Mouse (Mus musculus): ENCODE measurements around the gene Atg2a.
"Not testable (repeated sequence)": the region's sequence is repeated elsewhere in the genome, so short reads cannot be mapped to it uniquely, and the experiment has no call there.

The Atg2a gene

GRCm38 (mm10) chr19:6276426-6277421, 35.3 kb downstream of the Atg2a start, which contains the start of gene Ehd1:
Gene Ehd1 (plus strand): TSS chr19:6276725.
- peak; percentile 99 for DNase-seq

- peak; percentile 93 for DNase-seq
These were observed 36.4 kb downstream of the Atg2a start for GRCm38 (mm10) chr19:6277661-6278438.

- DNase-seq: no peak
These were observed 37.1 kb downstream of the Atg2a start for GRCm38 (mm10) chr19:6278439-6279073.

DNA sequence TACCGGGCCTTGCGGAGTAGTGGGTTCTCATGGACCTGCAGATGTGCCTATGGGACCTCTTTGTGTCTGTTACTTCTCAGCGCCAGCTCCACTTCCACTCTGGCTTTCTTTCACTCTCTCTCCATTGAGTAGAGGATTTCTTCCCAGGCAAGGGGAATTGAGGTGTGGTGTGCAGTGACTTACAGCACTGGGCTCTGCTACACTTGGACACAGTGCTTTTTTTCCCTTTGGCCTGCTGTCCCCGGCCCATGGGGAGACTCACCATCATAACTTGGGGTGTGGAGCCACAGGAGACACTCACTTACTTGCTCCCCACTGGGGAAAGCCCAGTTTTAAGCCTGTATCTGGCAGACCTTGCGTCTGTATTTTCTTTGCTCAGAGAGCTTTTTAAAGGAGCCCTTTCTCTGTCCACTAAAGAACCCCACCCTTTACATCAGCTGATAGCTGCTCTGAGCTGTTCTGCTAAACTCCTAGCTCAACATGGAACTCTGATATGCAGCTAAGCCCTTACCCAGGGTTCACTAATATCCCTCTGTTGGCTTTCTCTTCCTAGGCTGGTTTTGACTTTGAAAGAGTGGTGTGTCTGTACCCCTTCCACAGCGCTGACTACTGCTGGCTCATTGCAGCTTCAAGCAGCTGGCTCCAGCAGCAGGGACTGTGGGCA, 38.1 kb downstream of the Atg2a start:
- no peak for DNase-seq

- peak; percentile 69 for DNase-seq
These were observed 39.1 kb downstream of the Atg2a start for GRCm38 (mm10) chr19:6280554-6280953.

DNA sequence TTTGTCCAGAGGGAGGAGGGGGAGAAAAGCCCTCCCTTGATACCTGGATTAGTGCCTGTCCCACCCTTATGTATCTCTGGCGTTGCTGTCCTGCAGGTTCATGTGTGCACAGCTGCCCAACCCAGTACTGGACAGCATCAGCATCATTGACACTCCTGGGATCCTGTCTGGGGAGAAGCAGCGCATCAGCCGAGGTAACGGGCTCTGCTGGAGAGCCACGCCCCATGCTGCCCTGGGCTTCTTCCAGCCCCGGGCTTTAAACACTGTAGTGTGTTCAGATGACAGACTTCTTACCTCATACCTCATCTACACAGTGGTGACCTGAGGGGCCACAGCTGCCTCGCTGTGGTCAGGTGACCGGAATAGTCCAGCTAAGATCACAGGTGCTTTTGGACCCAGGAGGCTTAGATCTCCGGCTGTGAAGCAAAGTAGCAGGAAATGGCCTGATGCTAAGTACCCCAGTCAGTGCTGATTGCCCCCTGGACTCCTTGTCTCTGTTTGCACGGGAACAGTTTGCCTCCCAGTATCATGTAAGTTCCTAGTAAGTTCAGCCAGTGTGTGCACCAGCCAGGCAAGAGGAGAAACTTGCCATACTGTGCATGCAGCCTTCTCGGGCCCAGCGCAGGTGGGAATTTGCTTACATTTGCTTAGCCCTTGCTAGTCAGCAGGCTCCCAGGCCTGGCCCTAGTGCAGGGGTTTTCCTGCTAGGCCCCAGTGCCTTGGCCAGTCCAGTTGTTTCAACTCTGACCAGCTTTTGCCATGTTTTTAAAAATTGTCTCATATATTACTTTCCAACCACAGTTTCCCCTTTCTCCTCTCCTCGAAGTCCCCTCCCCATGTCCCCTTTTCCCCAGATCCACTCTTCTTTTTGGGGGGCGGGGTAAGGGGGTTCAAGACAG, 39.9 kb downstream of the Atg2a start:
- no peak for DNase-seq

GRCm38 (mm10) chr19:6283001-6283400, 41.5 kb downstream of the Atg2a start:
- DNase-seq: no peak

DNA sequence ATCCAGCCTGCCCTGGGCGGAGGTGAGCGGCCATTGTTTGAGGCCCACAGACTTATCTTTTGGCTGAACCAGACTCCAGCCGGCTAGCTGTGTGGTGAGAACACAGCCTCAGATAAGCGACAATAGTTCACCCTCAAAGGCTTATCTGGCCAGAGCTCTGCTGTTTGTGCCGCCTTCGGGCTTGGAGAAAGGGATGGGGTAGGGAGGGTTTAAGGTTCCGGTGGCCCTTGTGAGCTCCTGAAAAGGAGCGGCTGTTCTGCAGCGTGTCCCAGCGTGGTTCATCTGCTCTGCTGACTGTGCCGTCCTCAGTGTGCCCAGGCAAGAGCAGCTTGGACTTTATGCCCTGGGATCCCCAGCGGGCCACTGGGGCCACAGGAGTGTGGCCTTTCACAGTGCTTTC, 43.0 kb downstream of the Atg2a start:
- no peak for DNase-seq

- no peak for DNase-seq
These were observed 43.8 kb downstream of the Atg2a start for GRCm38 (mm10) chr19:6285226-6285625.

DNA sequence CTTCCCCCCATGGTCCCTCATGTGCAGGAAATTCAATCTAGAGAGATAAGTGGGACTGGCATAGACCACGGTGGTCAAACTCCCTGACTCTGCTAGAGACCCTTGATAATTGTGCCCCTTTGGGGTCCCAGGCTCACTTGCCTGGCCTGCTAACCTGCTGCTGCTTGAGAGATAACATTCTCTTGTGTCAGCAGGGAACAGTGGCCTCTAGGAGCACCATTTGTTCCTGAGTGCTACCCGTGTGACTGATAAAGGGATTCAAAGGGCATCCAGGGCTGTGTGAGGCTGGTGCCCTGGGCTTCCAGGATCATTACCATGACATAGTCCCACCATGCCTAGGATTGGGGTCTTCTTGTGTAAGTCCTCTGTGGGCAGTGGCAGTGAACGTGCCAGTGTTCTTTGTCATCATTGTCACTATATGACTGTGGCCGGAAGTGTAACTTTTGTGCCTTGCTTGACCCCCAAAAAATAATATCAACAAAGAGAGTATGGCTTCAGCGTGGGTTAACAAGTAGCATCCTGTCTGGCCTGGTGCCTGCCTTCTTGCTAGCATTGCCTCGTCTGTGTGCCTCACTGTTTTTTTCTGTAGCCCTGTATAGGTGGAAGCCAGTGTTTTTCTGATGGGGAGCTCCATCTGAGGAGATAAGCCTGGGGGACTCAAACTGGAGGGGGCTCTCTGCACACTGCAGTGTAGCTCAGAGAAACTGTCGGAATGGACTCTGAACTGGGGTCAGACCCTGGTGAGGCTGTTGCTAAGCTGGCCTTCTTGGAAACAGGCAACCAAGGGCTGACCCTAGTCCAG, 44.4 kb downstream of the Atg2a start:
- peak; percentile 48 for DNase-seq

DNA sequence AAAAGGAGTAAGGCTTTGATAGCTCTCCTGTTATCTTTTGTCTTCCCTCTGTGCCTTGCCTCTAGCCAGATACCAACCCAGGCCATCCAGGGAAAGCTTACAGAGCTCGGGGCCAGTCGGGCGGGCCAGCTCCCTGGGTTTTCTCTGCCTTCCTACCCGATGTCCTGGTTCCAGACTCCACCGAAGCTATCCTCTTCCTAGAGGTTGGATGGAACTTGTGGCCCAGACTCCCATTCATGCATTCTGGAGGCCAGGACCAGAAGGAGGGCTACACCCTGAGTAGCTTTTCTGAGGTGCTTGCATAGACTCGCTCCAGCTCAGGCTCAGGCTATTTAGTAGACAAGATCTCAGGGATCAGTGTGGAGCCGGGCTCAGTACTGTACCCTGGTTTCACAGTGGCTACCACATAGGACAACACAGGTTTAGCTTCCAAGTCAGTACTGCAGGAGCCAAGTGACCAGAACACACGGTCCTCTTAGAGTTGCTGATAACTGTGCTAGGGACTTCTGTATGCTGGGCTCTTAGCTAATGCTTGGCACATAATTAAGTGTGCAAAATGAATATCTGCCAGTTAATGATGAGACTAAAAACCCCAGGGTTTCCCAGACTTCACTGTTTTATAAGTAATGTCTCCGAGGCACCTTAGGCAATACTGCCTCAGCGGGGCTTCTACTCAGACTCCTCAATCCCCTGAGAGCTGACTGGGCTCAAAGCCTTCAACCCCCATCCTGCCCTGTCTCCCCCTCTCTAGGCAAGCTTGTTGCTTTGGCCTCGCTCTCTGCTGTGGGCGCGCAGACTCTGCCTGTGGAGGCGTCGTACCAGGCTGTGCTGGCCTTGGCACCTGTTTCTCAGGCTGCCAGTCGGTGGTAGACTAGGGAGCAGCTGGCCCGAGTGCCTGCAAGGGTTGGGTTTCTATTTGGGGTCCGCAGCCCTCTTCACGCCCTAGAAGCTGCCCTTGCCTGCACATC, 45.2 kb downstream of the Atg2a start:
- no peak for DNase-seq

DNA sequence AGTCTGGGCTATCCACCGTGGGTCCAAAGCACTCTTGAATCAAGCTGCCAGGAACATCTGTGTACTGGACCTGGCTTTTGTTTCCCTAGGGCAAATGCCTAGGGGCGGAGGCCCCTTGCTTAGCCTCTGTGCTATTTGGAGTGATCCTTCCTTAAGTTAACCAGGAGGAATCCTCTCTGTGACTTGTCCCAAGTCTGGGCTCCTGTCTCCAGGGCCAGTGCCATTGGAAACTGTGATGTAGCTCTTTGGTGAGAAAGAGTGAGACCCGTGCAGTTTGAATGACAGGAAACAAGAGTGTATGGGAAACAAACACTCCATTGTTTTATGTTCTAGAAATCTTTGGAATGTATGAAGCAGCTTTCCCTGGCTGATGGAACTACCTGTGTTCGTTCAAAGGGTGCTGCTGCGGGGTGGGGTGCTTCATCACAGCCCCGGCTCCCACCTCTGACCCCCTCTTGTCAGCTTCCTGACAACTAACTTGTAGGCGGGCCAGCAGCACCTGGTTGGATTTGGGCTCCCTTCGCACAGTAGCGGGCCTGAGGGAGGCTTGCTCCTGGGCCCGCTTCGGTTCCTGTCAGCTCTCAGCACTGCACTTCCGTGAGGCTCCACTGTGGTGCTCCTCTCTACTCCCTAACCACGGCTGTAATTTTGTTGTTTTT, 46.9 kb downstream of the Atg2a start:
- no peak for DNase-seq

DNA sequence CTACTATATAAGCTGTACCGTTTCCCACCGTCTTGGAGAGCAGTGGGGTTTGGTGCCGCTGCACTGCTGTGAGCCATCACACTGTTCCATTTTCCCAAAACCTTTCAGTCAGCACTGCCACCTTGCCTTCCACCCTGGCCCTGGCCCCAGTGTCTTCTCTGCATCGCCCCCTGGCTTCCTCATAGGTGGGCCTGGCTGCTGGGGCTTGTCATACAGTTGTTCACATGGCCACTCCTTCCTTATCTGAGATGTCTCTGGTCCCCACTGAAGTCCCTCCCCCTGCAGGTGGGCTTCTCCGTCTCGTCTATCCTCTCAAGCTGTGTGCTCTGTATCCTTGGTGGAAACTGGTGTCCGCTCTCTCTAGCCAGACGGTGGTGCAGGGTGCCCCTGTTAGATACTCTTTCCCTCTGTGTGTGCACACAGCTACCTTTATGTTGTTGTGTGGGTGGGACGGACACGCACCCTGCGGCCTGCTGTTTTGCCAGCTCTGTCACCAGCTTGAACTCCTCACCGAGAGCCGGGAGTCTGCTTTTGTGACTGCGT, 48.3 kb downstream of the Atg2a start:
- DNase-seq: no peak

- not testable (repeated sequence) for DNase-seq
These were observed 49.2 kb downstream of the Atg2a start for GRCm38 (mm10) chr19:6290720-6291116.

- DNase-seq: peak; percentile 89
These were observed 49.8 kb downstream of the Atg2a start for GRCm38 (mm10) chr19:6291117-6291781.

GRCm38 (mm10) chr19:6292262-6292661, 50.8 kb downstream of the Atg2a start:
- DNase-seq: no peak

DNA sequence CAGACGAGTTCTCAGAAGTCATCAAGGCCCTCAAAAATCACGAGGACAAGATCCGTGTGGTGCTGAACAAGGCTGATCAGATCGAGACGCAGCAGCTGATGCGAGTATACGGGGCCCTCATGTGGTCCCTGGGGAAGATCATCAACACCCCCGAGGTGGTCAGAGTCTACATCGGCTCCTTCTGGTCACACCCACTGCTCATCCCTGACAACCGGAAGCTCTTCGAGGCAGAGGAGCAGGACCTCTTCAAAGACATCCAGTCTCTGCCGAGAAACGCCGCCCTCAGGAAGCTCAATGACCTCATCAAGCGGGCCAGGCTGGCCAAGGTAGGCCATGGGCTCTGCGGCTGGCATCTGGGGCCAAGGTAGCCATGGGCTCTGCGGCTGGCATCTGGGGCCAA, 52.8 kb downstream of the Atg2a start:
- DNase-seq: no peak

Measured in kidney, adult 11 months (tissue).